Mouse (Mus musculus) cerebellum, adult 9-10 months (tissue): ENCODE results near the gene Tfpi.

Source experiments
- DNase-seq: peaks from one replicate; pipeline ENCODE4 v3.0.0; 2022

Gene Tfpi

GRCm38 (mm10) chr2:84476577-84476976, at the start of gene Tfpi:
Gene Tfpi (minus strand): TSS chr2:84476775.
- DNase-seq: no peak

GRCm38 (mm10) chr2:84526221-84526620, 49.6 kb upstream of the Tfpi start:
- no peak for DNase-seq

DNA sequence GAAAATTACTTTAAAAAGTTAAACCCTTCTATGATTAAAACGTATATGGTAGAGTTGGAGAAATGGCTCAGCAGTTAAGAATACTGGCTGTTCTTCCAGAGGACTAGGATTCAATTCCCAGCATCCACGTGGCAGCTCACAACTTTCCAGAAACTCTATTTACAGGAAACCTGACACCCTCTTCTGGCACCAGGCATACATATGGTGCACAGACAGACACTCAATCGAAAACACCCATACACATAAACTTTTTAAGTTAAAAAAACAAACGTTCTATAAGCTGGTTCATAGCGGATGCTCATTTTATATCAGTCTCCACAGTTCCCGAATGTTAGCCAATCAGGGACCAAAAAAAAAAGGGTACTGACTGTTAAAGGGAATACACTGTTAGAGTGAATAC, 49.2 kb upstream of the Tfpi start:
- no peak for DNase-seq

GRCm38 (mm10) chr2:84525047-84525446, 48.5 kb upstream of the Tfpi start:
- no peak for DNase-seq

DNA sequence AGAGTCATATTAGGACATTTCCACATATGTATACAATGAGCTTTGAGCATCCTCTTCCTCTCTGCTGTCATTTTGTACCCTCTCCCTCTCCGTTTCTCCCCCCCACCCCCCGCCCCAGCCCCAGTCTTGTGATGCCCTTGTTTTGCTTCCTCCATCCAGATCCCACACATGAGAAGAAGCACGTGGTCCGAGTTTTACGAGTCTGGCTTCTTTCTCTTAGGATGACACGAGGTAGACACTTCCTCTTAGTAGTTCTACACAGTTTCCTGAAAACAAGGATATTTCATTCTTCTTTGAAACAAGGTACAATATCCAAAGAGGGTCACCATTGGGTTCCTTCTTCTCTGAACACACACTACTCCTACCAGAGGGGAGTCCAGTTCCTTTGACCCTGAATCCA, 47.4 kb upstream of the Tfpi start:
- no peak for DNase-seq

GRCm38 (mm10) chr2:84523103-84523865, 46.7 kb upstream of the Tfpi start:
- no peak for DNase-seq

GRCm38 (mm10) chr2:84519514-84520067, 43.0 kb upstream of the Tfpi start:
- no peak for DNase-seq

- DNase-seq: no peak
Observed at GRCm38 (mm10) chr2:84518767-84519166, 42.2 kb upstream of the Tfpi start.

DNA sequence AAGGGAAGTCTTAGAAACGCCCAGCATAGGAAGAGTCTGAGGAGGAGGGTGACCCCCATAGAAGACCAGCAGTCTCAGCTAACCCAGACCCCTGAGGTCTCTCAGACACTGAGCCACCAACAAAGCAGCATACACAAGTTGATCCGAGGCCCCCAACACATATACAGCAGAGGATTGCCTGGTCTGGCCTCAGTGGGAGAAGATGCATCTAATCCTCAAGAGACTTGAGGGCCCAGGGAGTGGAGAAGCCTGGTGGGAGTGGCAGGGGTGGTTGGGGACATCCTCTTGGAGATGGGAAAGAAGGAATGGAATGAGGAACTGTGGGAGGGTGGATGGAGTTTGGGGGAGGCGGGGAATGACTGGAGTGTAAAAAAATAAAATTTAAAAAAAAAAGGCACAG, 36.7 kb upstream of the Tfpi start:
- DNase-seq: no peak

- no peak for DNase-seq
Observed at GRCm38 (mm10) chr2:84511508-84511907, 34.9 kb upstream of the Tfpi start.

GRCm38 (mm10) chr2:84511036-84511435, 34.5 kb upstream of the Tfpi start:
- DNase-seq: no peak

DNA sequence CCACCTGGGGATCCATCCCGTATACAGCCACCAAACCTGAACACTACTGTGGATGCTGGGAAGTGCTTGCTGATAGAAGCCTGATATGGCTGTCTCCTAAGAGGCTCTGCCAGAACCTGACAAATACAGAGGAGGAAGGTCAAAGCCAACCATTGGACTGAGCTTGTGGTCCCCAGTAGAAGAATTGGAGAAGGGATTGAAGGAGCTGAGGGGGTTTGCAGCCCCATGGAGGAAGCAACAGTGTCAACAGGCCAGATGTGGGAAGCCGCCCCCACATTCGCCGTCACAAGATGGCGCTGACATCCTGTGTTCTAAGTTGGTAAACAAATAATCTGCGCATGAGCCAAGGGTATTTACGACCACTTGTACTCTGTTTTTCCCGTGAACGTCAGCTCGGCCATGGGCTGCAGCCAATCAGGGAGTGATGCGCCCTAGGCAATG, 28.4 kb upstream of the Tfpi start:
- peak; percentile 13 for DNase-seq

GRCm38 (mm10) chr2:84504285-84504684, 27.7 kb upstream of the Tfpi start:
- no peak for DNase-seq

DNA sequence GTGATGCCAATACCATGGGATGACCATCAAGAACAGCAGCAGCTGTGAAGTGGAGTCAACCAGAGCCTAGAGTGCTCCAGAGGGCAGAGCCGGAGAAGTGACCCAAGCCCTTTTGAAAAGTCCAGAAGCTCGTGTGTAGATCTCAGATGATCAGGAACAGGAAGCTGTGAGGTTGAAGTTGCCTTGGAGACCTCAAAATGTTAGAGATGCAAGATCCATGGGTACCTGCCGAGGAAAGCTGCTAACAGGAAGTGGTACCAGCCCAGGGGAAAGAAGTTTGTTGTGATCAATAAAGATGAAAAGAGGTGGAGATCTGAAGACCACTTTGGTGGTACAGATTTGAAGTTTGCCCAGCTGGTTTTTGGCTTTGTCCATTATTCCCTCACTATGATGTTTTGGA, 22.3 kb upstream of the Tfpi start:
- DNase-seq: no peak

DNA sequence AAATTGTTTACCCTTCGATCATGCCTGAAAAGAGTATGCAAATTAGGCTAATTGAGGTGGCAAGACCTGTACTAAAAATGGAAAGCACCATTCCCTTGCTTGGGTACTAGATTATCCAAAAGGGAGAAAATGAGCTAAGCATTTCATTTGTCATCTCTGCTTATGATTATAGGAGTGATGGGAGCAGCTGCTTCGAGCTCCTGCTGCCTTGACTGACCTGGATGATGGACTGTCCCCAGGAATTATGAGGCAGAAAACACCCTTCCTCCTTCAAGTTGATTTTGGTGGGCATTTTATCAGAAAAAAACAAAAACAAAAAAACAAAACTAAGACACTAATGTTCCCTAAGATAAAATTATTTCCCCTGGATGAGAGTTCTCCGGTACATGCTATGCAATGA, 18.5 kb upstream of the Tfpi start:
- DNase-seq: no peak

DNA sequence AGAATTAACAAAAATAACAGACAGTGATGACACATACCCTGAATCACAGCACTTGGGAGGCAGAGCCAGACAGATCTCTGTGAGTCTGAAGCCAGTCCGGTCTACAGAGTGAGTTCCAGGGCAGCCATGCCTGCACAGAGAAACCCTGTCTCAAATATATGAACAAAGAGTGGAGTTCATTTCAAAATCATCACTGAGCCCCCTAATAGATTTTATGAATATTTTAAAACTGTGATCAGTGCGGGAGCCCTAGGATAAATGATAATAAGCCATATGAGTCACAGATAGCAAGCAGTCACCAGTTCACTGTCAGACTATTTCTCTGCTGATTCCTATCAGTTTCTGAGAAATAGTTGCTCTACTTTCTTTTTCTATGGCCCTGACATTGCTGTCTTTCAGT, 17.1 kb upstream of the Tfpi start:
- DNase-seq: no peak

GRCm38 (mm10) chr2:84491715-84492114, 15.1 kb upstream of the Tfpi start:
- DNase-seq: no peak

GRCm38 (mm10) chr2:84487705-84488291, 11.2 kb upstream of the Tfpi start:
- DNase-seq: no peak

GRCm38 (mm10) chr2:84481863-84482262, 5.3 kb upstream of the Tfpi start:
- DNase-seq: no peak

DNA sequence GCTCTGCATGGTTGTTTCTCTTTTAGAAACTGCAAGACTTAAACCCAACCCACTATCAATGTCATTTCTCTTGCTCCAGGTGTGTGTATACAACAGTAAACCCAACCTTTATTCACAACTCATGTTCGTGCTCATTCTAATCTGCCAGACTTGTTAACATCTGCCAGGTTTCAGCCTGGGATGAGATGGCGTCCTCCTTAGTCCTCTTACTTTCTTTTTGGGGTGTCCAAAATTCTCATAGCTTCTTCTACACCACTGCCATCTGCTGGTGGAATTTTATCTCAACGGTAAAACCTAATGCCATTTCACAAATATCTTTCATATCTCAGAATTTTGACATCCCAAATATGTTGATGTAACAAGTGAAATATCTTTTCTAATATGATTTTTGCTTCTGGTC, 2.5 kb upstream of the Tfpi start:
- peak; percentile 28 for DNase-seq

GRCm38 (mm10) chr2:84477759-84478158, 1.2 kb upstream of the Tfpi start:
- DNase-seq: no peak

DNA sequence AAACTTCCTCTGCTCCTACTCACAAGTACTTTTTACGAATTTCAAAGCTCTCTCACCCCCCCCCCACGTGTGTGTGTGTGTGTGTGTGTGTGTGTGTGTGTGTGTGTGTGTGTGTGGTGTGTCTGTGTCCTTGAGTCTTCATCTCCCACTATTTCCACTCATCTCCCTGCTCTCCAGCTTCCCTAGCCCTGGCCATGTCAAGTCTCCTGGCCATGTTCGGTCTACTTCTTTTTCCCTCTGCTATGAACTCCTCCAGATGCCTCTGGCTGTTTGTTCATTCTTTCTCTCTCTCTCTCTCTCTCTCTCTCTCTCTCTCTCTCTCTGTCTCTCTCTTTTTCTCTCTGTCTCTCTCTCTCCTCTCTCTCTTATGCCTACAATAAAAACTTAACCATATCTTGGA, 444 bp downstream of the Tfpi start:
- no peak for DNase-seq

DNA sequence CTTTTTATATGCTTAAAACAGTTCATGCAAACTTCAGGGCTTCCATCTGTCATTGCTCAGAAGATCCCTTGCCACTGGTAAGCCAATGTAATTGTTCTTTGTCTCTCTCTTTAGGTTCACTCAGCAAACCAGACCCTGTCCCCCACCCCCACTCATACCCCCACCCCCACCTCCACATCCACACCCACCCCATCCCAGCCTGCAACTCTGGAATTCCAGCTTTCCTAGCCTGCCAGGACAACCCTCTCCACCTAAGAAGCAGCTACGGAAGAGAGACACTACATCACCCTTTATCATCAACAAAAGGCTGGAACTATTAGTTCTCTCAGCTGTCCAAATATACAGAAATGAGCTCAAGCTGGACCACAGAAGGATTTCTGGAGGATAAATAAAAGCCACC, 974 bp downstream of the Tfpi start:
- DNase-seq: no peak

GRCm38 (mm10) chr2:84474651-84475050, 1.9 kb downstream of the Tfpi start:
- no peak for DNase-seq
